Mouse (Mus musculus) adrenal gland, postnatal 10 days (tissue): ENCODE data around the gene Rom1. TPM values are rescaled to one million over a fixed set of nuclear protein-coding genes. Genes with fewer than 3 reads are reported as not detected.
"Not testable (repeated sequence)": the region's sequence is repeated elsewhere in the genome, so short reads cannot be mapped to it uniquely, and the experiment has no call there.

Source experiments
- DNase-seq: peaks from one replicate; pipeline ENCODE4 v3.0.0; 2021; ENCODE audit warnings: mixed read lengths
- microRNA-seq: library from miRNA; unstranded; fragments of <30 nt; microRNA quantifications from one replicate; pipeline ENCODE4 v1.2.0, GENCODE M21; 2021
- total RNA-seq, 2 experiments: library from RNA; stranded (reverse); gene quantifications; 2 replicates each; pipeline ENCODE4 v1.2.3; 2021

The Rom1 gene
- total RNA-seq, 2 experiments from 2014 or later, result 17.4 to 24.0 TPM

DNA sequence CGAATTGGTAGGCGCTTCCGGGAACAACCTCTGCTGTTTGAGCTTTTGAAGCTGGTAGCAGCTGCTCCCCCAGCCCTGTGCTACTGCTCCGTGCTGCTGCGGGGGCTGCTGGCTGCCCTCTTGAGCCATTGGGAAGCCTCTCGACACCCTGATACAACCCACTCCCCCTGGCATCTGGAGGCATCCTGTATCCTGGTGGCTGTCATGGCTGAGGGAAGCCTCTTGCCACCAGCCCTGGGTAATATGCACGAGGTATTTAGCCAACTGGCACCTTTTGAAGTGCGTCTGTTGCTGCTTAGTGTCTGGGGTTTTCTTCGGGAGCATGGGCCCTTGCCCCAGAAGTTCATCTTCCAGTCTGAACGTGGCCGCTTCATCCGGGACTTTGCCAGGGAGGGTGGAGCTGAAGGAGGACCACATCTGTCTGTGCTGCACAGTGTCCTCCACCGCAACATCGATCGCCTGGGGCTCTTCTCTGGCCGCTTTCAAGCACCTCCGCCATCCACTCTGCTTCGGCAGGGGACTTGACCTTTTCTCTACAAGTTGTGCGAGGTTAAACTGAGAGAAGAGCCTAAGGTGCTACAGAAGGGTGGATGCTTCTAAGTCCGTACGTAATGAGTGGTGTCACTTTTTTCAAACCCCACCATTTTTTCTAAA, 31.8 kb downstream of the Rom1 start:
- DNase-seq, result peak; percentile 72

DNA sequence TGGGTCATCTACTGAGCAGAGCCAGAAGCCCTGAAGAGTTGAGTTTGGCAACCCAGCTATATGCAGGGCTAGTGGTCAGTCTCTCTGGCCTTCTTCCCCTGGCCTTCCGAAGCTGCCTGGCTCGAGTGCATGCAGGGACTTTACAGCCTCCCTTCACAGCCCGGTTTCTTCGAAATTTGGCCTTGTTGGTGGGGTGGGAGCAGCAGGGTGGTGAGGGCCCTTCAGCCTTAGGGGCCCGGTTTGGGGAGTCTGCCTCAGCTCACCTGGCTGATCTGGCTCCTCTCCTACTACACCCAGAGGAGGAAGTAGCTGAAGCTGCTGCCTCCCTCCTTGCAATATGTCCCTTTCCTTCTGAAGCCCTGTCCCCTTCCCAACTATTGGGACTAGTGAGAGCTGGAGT, 32.9 kb downstream of the Rom1 start:
- not testable (repeated sequence) for DNase-seq

DNA sequence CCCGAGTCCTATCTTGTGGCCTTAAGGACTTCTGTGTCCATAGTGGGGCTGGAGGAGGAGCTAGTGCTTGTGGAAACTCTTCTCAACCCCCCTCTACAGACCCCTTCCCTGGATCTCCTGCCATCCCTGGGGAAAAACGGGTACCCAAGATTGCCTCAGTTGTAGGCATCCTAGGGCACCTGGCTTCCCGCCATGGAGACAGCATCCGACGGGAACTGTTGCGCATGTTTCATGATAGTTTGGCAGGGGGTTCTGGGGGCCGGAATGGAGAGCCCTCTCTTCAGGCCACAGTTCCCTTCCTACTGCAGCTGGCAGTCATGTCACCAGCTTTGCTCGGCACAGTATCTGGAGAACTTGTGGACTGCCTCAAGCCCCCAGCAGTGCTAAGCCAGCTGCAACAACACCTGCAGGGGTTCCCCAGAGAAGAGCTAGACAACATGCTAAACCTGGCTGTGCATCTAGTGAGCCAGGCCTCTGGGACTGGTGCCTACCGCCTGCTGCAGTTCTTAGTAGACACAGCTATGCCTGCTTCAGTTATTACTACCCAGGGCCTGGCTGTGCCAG, 33.7 kb downstream of the Rom1 start:
- no peak for DNase-seq

DNA sequence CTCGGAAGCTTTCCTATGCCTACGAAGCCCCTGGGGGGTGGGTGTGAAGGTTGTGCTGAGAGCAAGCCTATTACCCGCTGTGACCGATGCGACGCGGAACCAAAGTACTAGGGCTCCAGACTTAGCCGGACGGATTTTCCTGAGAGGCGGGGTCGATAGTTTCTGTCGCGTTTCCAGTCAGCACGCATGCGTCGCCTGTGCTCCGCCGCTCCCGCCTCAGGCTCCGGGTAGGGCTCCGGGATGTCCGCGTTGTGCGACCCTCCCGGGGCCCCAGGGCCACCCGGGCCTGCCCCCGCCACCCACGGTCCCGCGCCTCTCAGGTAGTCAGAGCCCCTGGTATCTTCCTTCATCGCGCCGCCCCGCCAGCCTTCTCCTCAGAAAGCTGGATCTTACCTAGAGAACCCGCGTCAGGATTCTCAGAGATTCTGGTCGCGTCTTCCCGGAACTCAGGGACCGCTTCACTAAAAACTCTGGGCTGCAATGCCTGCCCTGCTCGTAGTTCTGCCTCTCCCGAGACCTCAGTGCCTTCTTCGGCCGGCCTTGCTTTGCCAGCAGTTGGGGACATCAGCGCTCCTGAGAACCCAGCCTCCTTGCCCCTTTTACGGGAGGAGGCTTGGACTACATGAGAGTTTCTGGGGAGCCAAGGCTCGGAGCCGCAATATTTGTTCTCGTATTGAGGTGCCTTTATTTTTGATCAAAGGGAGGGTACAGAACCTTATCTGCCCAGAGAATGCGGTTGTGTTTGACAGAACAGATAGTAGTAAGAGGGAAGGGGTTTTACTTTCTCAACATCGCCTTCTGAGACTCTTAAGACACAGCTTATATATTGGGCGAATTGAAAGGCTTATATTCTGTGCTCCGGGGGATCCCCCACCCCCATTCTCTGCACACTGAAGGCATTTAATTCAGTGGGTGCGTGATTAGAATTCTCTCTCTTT, 36.1 kb downstream of the Rom1 start, which contains the start of gene Ints5:
Ints5 (plus strand) TSS at position 177 of the 938 bp plus-strand sequence.
- DNase-seq, result peak; percentile 91

DNA sequence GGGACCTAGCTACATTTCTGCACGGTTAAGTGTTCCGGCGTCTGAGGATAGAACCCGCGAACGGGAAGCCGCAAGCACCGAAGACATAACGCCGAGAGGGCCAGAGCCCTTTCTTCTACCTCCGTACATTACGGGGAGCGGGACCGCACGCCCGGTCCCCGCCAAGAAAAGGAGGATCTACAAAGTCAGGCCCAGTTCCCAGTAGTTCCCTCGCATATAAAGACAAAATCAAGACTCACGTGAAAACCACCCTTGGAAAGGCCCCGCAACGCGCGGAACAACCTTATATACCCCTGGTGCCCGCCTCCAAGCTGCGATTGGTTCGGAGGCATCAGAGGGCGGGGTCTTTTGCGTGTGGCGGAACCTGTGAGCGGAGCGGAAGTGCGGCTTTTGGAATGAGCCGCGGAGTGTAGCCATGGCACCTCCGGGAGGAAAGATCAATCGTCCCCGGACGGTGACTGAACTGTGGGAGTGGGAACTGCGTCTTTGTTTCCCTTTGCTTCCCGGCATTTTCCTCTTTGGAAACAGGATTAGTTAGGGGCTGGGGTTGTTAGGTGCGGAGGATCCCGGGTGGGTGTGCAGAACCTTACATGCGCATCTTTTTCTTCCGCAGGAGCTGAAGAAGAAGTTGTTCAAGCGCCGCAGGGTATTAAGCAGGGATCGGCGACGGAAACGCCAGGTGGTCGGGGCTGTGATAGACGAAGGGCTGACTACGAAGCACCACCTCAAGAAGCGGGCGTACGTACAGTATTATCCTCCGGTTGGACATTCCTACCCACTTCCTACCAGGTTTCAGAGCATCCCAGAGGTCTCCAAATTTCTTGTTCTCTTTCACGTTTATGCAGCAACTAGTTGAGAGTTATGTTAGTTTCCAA, 40.4 kb downstream of the Rom1 start, which contains the start of the genes 1810009A15Rik and Gm49416:
1810009A15Rik (plus strand) TSS at position 343 of the 875 bp plus-strand sequence.
Gm49416 (plus strand) TSS at position 416 of the 875 bp plus-strand sequence.
- DNase-seq, result peak; percentile 96

DNA sequence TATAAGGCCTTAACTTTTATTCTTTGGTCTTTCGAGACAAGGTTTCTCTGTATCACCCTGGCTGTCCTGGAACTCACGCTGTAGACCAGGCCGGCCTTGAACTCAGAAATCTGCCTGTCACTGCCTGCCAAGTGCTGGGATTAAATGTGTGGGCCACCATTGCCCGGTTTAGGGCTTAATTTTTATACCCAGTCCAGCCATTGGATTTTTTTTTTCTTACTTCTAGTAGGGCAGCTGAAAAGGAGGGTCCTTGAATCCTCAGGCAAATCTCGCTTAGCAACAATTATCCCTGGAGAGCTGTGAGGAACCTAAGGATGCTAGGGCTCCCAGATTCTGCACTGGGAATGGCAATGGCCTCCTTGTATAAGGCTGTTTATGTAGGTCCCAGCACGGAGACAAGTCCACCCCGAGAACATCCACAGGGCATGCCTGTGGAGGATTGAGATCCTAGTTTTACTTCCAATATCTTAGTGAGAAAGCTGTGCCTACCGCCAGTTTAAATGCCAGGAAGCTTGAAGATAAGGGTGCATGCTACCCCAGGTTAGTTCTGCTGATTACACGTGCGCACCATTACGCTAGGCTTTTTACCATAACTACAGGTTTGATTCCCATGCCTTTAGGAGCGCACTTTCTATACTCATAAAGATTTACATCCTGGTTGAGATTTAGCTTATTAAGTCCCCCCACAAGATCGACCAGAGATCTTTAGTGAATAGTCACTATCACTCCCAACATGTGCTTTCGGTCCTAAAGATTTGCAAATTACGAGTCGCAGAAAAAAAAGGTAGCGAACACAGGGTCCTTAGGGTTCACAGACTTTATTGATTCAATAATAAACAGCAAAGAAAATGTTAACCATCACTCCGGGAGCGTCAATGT, 41.3 kb downstream of the Rom1 start:
- no peak for DNase-seq

DNA sequence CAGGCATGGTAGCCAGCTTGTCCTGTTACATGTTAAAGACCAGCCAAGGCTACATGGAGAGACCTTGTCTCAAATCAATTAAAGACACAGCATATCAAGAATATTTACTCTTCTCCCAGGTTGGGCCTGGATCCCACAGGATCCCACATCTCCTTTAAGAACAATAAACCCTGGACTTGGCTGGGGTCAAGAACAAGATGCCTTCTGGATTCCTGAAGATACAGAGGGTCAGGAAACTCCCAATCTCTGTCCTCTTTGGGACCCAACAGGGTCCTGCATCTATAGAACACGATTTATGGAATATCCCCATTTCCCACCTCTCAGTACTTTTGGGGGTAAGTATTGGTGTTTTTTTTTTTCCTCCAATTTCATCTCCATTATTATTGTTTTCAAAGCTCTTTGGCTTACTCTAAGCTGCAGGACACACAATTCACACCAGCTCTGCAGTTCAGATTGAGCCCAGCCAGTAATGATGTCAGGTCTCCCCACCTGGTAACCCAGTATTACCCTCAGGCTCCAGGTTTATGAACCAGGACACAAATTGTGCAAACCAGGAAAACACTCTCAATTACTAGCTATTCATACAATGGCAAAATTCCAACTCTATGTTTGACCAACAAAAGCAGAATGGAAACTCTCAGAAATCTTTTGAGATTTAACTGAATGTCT, 42.1 kb downstream of the Rom1 start:
- DNase-seq, result no peak

DNA sequence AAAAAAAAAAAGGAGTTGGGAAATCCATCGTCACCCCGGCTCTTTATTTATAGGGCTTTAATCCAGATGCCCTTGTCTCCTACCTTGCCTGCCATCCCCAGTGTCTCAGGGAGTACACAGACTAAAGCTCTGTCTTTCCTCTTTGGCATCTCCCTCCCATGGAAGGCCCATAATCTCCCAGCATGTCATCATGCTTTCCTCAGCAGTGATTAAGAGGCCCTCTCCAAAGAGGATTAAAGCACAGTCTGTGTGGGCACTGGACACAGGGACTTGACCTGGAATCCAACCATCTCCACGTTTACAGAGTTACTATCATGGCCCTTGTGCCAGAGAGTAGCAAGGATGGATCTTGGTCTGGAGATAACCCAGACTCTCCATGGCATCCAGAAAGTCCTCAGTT, 45.5 kb downstream of the Rom1 start, which contains the start of the genes Lbhd1 and Gm49403:
Lbhd1 (plus strand) TSS at position 117 of the 400 bp plus-strand sequence.
Gm49403 (plus strand) TSS at position 315 of the 400 bp plus-strand sequence.
- DNase-seq, result no peak

DNA sequence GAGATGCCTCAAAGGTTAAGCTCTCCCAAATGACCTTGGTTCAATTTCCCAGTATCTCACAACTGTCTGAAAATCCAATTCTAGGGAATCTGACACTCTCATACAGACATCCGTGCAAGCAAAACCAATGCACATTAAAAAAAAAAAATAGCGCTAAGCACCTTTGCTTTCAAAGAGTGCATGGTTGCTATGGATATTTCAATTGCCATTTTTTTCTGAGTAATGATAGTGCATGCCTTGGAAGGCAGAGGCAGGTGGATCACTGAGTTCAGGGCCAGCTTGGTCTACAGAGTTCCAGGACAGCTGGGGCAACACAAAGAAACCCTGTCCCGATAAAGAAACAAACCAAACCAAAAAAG, 48.1 kb downstream of the Rom1 start:
- no peak for DNase-seq

DNA sequence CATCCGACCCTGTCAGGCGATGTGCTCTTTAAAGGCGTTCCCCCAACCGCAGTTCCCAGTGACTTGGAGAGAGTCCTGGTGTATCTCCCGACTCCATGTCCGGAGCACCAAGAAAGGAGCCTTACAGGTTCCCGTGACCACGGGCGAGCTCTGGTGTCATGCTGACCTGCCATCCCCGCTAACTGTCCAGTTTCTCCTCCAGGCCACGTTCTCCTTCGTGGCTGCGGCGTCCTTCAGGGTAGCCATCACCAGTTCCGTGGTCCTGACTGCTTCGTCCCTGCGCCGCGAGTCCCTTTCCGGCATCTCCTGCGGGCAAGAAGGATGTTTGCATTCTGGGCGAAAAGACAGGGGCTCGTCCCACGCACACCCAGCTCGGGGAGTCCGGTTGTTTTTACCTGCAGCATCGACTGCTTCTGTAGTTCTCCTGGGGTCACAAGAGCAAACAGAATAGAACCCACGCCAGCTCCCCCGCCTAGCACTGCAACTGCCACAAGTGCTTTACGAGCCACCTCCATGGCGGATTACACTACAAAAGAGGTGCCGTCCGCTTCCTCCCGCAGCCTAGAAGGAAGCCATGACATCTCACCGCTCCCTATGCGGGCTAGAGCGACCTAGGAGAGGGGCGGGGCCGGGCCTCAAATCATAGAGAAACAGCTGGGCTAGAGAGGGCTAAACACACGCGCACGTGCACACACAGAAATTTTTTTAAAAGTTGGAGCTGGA, 48.7 kb downstream of the Rom1 start, which contains the start of gene Uqcc3:
Uqcc3 (minus strand) TSS at position 613 of the 723 bp plus-strand sequence.
- DNase-seq, result peak; percentile 93

Small RNA genes within 50 kb of the gene (microRNA-seq; reads per million reads assigned to microRNA genes)
- gene Mir5136, result not detected

Other genes with a start within 250 kb of the Rom1 start
- 100 to 1,000 TPM in 1 of 2 experiments, 10 to 100 TPM in 1; 97.4 to 178 TPM for gene Slc3a2, start 206.0 kb downstream of the Rom1 start, total RNA-seq
- gene Wdr74, start 193.5 kb downstream of the Rom1 start, total RNA-seq, result 10 to 100 TPM; 51.1 to 58.8 TPM
- 1 to 10 TPM; 1.3 to 3.1 TPM for gene 1700092M07Rik, start 188.6 kb downstream of the Rom1 start, total RNA-seq
- gene Stx5a, start 187.9 kb downstream of the Rom1 start, total RNA-seq, result 10 to 100 TPM; 73.8 to 75.8 TPM
- 100 to 1,000 TPM in 1 of 2 experiments, 10 to 100 TPM in 1; 88.6 to 107 TPM for gene Nxf1, start 172.3 kb downstream of the Rom1 start, total RNA-seq
- 100 to 1,000 TPM; 101 to 127 TPM for gene Tmem223, start 158.4 kb downstream of the Rom1 start, total RNA-seq
- gene Tmem179b, start 154.9 kb downstream of the Rom1 start, total RNA-seq, result 10 to 100 TPM; 48.6 to 50.0 TPM
- gene Taf6l, start 142.9 kb downstream of the Rom1 start, total RNA-seq, result 10 to 100 TPM; 12.4 to 19.5 TPM
- 10 to 100 TPM; 81.3 to 90.4 TPM for gene Polr2g, start 130.8 kb downstream of the Rom1 start, total RNA-seq
- gene Zbtb3, start 126.8 kb downstream of the Rom1 start, total RNA-seq, result 1 to 10 TPM; 2.0 to 2.3 TPM
- gene Ttc9c, start 110.0 kb downstream of the Rom1 start, total RNA-seq, result 10 to 100 TPM; 25.7 to 30.7 TPM
- 10 to 100 TPM; 58.0 to 62.7 TPM for gene Hnrnpul2, start 109.3 kb downstream of the Rom1 start, total RNA-seq
- gene AC129217.1, start 99.6 kb downstream of the Rom1 start, total RNA-seq, result not detected
- gene Bscl2, start 91.9 kb downstream of the Rom1 start, total RNA-seq, result 100 to 1,000 TPM; 157 to 160 TPM
- 1 to 10 TPM; 5.8 to 9.8 TPM for gene Gng3, start 90.2 kb downstream of the Rom1 start, total RNA-seq
- gene Lrrn4cl, start 78.6 kb downstream of the Rom1 start, total RNA-seq, result 1 to 10 TPM; 5.5 to 6.1 TPM
- gene Ubxn1, start 57.9 kb downstream of the Rom1 start, total RNA-seq, result 100 to 1,000 TPM; 193 to 217 TPM
- 10 to 100 TPM; 69.1 to 79.0 TPM for gene Uqcc3, start 48.4 kb downstream of the Rom1 start, total RNA-seq
- gene Lbhd1, start 45.6 kb downstream of the Rom1 start, total RNA-seq, result 10 to 100 TPM in 1 of 2 experiments, 1 to 10 TPM in 1; 7.4 to 10.7 TPM
- not detected for gene Gm49403, start 45.4 kb downstream of the Rom1 start, total RNA-seq
- 10 to 100 TPM; 31.5 to 31.9 TPM for gene 1810009A15Rik, start 40.5 kb downstream of the Rom1 start, total RNA-seq
- gene Gm49416, start 40.4 kb downstream of the Rom1 start, total RNA-seq, result not detected
- 10 to 100 TPM; 23.7 to 25.2 TPM for gene Ints5, start 36.4 kb downstream of the Rom1 start, total RNA-seq
- 100 to 1,000 TPM; 142 to 150 TPM for gene Ganab, start 31.3 kb downstream of the Rom1 start, total RNA-seq
- 10 to 100 TPM; 55.1 to 59.3 TPM for gene B3gat3, start 9.0 kb downstream of the Rom1 start, total RNA-seq
- gene Eml3, start 196 bp upstream of the Rom1 start, total RNA-seq, result 10 to 100 TPM; 43.6 to 53.3 TPM
- gene Mta2, start 12.5 kb upstream of the Rom1 start, total RNA-seq, result 100 to 1,000 TPM in 1 of 2 experiments, 10 to 100 TPM in 1; 94.8 to 111 TPM
- gene Tut1, start 24.5 kb upstream of the Rom1 start, total RNA-seq, result 10 to 100 TPM; 17.4 to 19.3 TPM
- 100 to 1,000 TPM; 355 to 407 TPM for gene Eef1g, start 37.7 kb upstream of the Rom1 start, total RNA-seq
- gene Ahnak, start 59.9 kb upstream of the Rom1 start, total RNA-seq, result 100 to 1,000 TPM; 146 to 184 TPM
- gene Scgb1a1, start 158.6 kb upstream of the Rom1 start, total RNA-seq, result 1 to 10 TPM in 1 of 2 experiments, not detected in 1; 3.9 TPM
- 10 to 100 TPM; 18.1 TPM for gene Asrgl1, start 206.3 kb upstream of the Rom1 start, total RNA-seq